Mouse (Mus musculus): ENCODE data around the gene Rps17.

The Rps17 gene

GRCm38 (mm10) chr7:81331851-81332250, 13.2 kb downstream of the Rps17 start:
- DNase-seq (ENCODE audit: low spot score in 2 of 2), result no peak

- DNase-seq (ENCODE audit: low spot score in 2 of 2), result no peak
Observed at GRCm38 (mm10) chr7:81330767-81331166, 14.3 kb downstream of the Rps17 start.

- no peak for DNase-seq (ENCODE audit: low spot score in 2 of 2)
Observed at GRCm38 (mm10) chr7:81327661-81328060, 17.4 kb downstream of the Rps17 start.

- no peak for DNase-seq (ENCODE audit: low spot score in 2 of 2)
Observed at GRCm38 (mm10) chr7:81326859-81327258, 18.2 kb downstream of the Rps17 start.

GRCm38 (mm10) chr7:81326043-81326442, 19.0 kb downstream of the Rps17 start:
- no peak for DNase-seq (ENCODE audit: low spot score in 2 of 2)

GRCm38 (mm10) chr7:81321776-81322175, 23.3 kb downstream of the Rps17 start:
- DNase-seq (ENCODE audit: low spot score in 2 of 2), result no peak

- no peak for DNase-seq (ENCODE audit: low spot score in 2 of 2)
Observed at GRCm38 (mm10) chr7:81319749-81320148, 25.3 kb downstream of the Rps17 start.

GRCm38 (mm10) chr7:81315583-81315982, 29.5 kb downstream of the Rps17 start:
- DNase-seq (ENCODE audit: low spot score in 2 of 2), result no peak

GRCm38 (mm10) chr7:81311581-81311980, 33.5 kb downstream of the Rps17 start:
- no peak for DNase-seq (ENCODE audit: low spot score in 2 of 2)

- no peak for DNase-seq (ENCODE audit: low spot score in 2 of 2)
Observed at GRCm38 (mm10) chr7:81311130-81311529, 33.9 kb downstream of the Rps17 start.

- DNase-seq (ENCODE audit: low spot score in 2 of 2), result no peak
Observed at GRCm38 (mm10) chr7:81309247-81309646, 35.8 kb downstream of the Rps17 start.

- DNase-seq (ENCODE audit: low spot score in 2 of 2), result no peak
Observed at GRCm38 (mm10) chr7:81307735-81308134, 37.3 kb downstream of the Rps17 start.

GRCm38 (mm10) chr7:81304675-81305074, 40.4 kb downstream of the Rps17 start:
- DNase-seq (ENCODE audit: low spot score in 2 of 2), result no peak

- DNase-seq (ENCODE audit: low spot score in 2 of 2), result no peak
Observed at GRCm38 (mm10) chr7:81304100-81304499, 41.0 kb downstream of the Rps17 start.

GRCm38 (mm10) chr7:81303682-81304081, 41.4 kb downstream of the Rps17 start:
- DNase-seq (ENCODE audit: low spot score in 2 of 2), result no peak

- DNase-seq (ENCODE audit: low spot score in 2 of 2), result no peak
Observed at GRCm38 (mm10) chr7:81301323-81301722, 43.7 kb downstream of the Rps17 start.

- no peak for DNase-seq (ENCODE audit: low spot score in 2 of 2)
Observed at GRCm38 (mm10) chr7:81298206-81298605, 46.8 kb downstream of the Rps17 start.

- no peak for DNase-seq (ENCODE audit: low spot score in 2 of 2)
Observed at GRCm38 (mm10) chr7:81295169-81295568, 49.9 kb downstream of the Rps17 start.

Data from frontal cortex, postnatal 25 days (tissue).